Mouse (Mus musculus): Measurements from ENCODE around the gene Lpin2.

GRCm38 (mm10) chr17:71199346-71199745 lies 17.0 kb downstream of the Lpin2 start:
- TF ChIP-seq CTCF (IDR thresholded peaks at IDR 0.05; ENCODE audit: insufficient read depth, low read length) (no peak), POLR2A (IDR thresholded peaks at IDR 0.05; ENCODE audit: borderline replicate concordance, extremely low read depth, low read depth, low read length) (no peak)

Measured in lung, adult 2 months (tissue).